Mouse (Mus musculus) adrenal gland, adult 18-20 months (tissue): ENCODE results near the gene Dgkk. TPM values are rescaled to one million over a fixed set of nuclear protein-coding genes. Genes with fewer than 3 reads are reported as not detected.
"Not testable (repeated sequence)": the region's sequence is repeated elsewhere in the genome, so short reads cannot be mapped to it uniquely, and the experiment has no call there.

Experiments used
- DNase-seq, 2 experiments: peaks; one replicate each; pipeline ENCODE4 v3.0.0; 2021 to 2022; ENCODE audit warnings: low spot score in 2 of 2
- long read RNA-seq, 2 experiments: library from polyadenylated mRNA; stranded (forward); transcript quantifications; one replicate each; pipeline ENCODE4 v2.0.0; 2021
- total RNA-seq, 2 experiments: library from RNA; stranded (reverse); gene quantifications; 1 replicate in 1 of 2; 2 replicates in 1 of 2; pipeline ENCODE4 v1.2.3; 2021

The Dgkk gene
- 1 to 10 TPM; 2.5 to 3.5 TPM for total RNA-seq
- long read RNA-seq, experiment 1, partial matches to known transcripts: 0 of 1 reads
- long read RNA-seq, experiment 1, other reads (novel, unspliced or antisense): 1 of 1 reads
- long read RNA-seq, experiment 2: 0 reads

- not testable (repeated sequence) for DNase-seq
Observed at GRCm38 (mm10) chrX:6779006-6779405, at the start of gene Dgkk. Gene Dgkk (plus strand): TSS chrX:6779306.

- DNase-seq: no peak
Observed at GRCm38 (mm10) chrX:6733998-6734397, 45.1 kb upstream of the Dgkk start.

- DNase-seq: no peak
Observed at GRCm38 (mm10) chrX:6750714-6751113, 28.4 kb upstream of the Dgkk start.

- DNase-seq: no peak
Observed at GRCm38 (mm10) chrX:6751549-6752047, 27.5 kb upstream of the Dgkk start.

GRCm38 (mm10) chrX:6777489-6778249, 1.4 kb upstream of the Dgkk start:
- no peak for DNase-seq

GRCm38 (mm10) chrX:6778250-6778637, 862 bp upstream of the Dgkk start:
- DNase-seq: peak in 1 of 2 experiments; percentile 17

- DNase-seq: no peak
Observed at GRCm38 (mm10) chrX:6779969-6780539, 948 bp downstream of the Dgkk start.

- DNase-seq: no peak
Observed at GRCm38 (mm10) chrX:6832553-6832952, 53.4 kb downstream of the Dgkk start.

GRCm38 (mm10) chrX:6853466-6853865, 74.4 kb downstream of the Dgkk start:
- no peak for DNase-seq

GRCm38 (mm10) chrX:6854136-6854535, 75.0 kb downstream of the Dgkk start:
- no peak for DNase-seq

GRCm38 (mm10) chrX:6893933-6894332, 114.8 kb downstream of the Dgkk start:
- no peak for DNase-seq

GRCm38 (mm10) chrX:6911047-6911446, 131.9 kb downstream of the Dgkk start:
- DNase-seq: no peak

- no peak for DNase-seq
Observed at GRCm38 (mm10) chrX:6922165-6922564, 143.1 kb downstream of the Dgkk start.

- DNase-seq: no peak
Observed at GRCm38 (mm10) chrX:6926224-6926623, 147.1 kb downstream of the Dgkk start.

GRCm38 (mm10) chrX:6968598-6968997, 189.5 kb downstream of the Dgkk start:
- DNase-seq: no peak

- no peak for DNase-seq
Observed at GRCm38 (mm10) chrX:6971956-6972355, 192.8 kb downstream of the Dgkk start.

GRCm38 (mm10) chrX:6983916-6984315, 204.8 kb downstream of the Dgkk start:
- not testable (repeated sequence) for DNase-seq
